ENCODE assay signal across 23 mouse cellular contexts in genomic region chr2:144791671-144792294, GRCm38 (mm10). TPM values are rescaled to one million over a fixed set of nuclear protein-coding genes. Genes with fewer than 3 reads are reported as not detected.
A peak's percentile ranks its signal among the peaks of the same experiment; 100 is the strongest.
DNase-seq lines count a peak whose midpoint lies in the region; ATAC-seq and TF ChIP-seq lines count a peak whose summit lies in the region.
"Had no signal": no experiment of that assay in that cellular context is flagged by ENCODE, and none has a peak within 500 bp of the region (broad histone marks: within the 10 kb centered on the region; RNA-seq: fewer than 3 reads in every experiment).

No protein-coding gene starts in this region.

- no peak for ATAC-seq in midbrain, embryonic 14.5 days (ENCODE audit: low FRiP score, low TSS enrichment)
- no peak for ATAC-seq in midbrain, embryonic 11.5 days (ENCODE audit: low FRiP score)
- no peak for ATAC-seq in forebrain, postnatal 0 days
- ATAC-seq: intestine, embryonic 15.5 days had no signal

- DNase-seq in midbrain, embryonic 14.5 days = peak; percentile 14
- DNase-seq in midbrain, embryonic 11.5 days (ENCODE audit: low spot score, missing footprints) = no peak
- DNase-seq in frontal cortex, adult 2 months (ENCODE audit: extremely low spot score in 1 of 2, low spot score in 1 of 2) = peak; percentile 65 to 66
- peak; percentile 66 to 85 for DNase-seq in layer of hippocampus, adult 2 months (ENCODE audit: low spot score in 2 of 2)
- peak; percentile 47 to 65 for DNase-seq in left cerebral cortex, postnatal 25 days (ENCODE audit: low spot score in 2 of 2)
- no peak for DNase-seq in forebrain, postnatal 0 days
- no peak for DNase-seq in gastrocnemius, adult 8-10 months (ENCODE audit: low spot score in 2 of 2)
- no peak for DNase-seq in adrenal gland, postnatal 36 days
- DNase-seq: adrenal gland, adult 8-10 months; cerebellum, adult 9-10 months; gastrocnemius, postnatal 14 days; heart, postnatal 36 days; lung, adult 2 months had no signal

- no peaks in the 10 kb centered on the region for H3K4me1 ChIP-seq in midbrain, embryonic 14.5 days (ENCODE audit: control insufficient read depth, insufficient read depth, low read length)
- H3K4me1 ChIP-seq in midbrain, embryonic 11.5 days (ENCODE audit: control insufficient read depth, insufficient read depth, low read length) = no peaks in the 10 kb centered on the region
- H3K4me1 ChIP-seq in forebrain, postnatal 0 days (ENCODE audit: insufficient read depth) = no peaks in the 10 kb centered on the region
- H3K4me1 ChIP-seq: forebrain, embryonic 12.5 days; heart, embryonic 12.5 days; intestine, embryonic 15.5 days had no signal

- H3K9me3 ChIP-seq in midbrain, embryonic 14.5 days (ENCODE audit: control insufficient read depth, low read length) = no peaks in the 10 kb centered on the region
- H3K9me3 ChIP-seq in midbrain, embryonic 11.5 days (ENCODE audit: control insufficient read depth, low read length) = no peaks in the 10 kb centered on the region
- H3K9me3 ChIP-seq in forebrain, postnatal 0 days (ENCODE audit: low read length) = no peaks in the 10 kb centered on the region
- H3K9me3 ChIP-seq: forebrain, embryonic 12.5 days; G1E; heart, embryonic 12.5 days; intestine, embryonic 15.5 days; kidney, embryonic 15.5 days had no signal

- no peak overlapping the region for H3K4me2 ChIP-seq in midbrain, embryonic 14.5 days (ENCODE audit: low read length)
- H3K4me2 ChIP-seq in midbrain, embryonic 11.5 days = no peak overlapping the region
- no peak overlapping the region for H3K4me2 ChIP-seq in forebrain, postnatal 0 days (ENCODE audit: low read depth)
- H3K4me2 ChIP-seq: forebrain, embryonic 12.5 days; heart, embryonic 12.5 days; intestine, embryonic 15.5 days; kidney, embryonic 15.5 days had no signal

- no peaks in the 10 kb centered on the region for H3K27me3 ChIP-seq in midbrain, embryonic 14.5 days (ENCODE audit: control insufficient read depth, insufficient read depth, low read length)
- no peaks in the 10 kb centered on the region for H3K27me3 ChIP-seq in midbrain, embryonic 11.5 days (ENCODE audit: control insufficient read depth, insufficient read depth, low read length)
- H3K27me3 ChIP-seq in forebrain, postnatal 0 days (ENCODE audit: insufficient read depth, low read length) = no peaks in the 10 kb centered on the region
- H3K27me3 ChIP-seq: forebrain, embryonic 12.5 days; heart, embryonic 12.5 days; intestine, embryonic 15.5 days; kidney, embryonic 15.5 days had no signal

- no peak for TF ChIP-seq CTCF in layer of hippocampus, adult 2 months (conservative IDR thresholded peaks at IDR 0.05)
- no peak for TF ChIP-seq CTCF in forebrain, postnatal 0 days (IDR thresholded peaks at IDR 0.05; ENCODE audit: low read depth)

- no peaks in the 10 kb centered on the region for H3K36me3 ChIP-seq in midbrain, embryonic 14.5 days (ENCODE audit: control insufficient read depth, insufficient read depth, low read length)
- no peaks in the 10 kb centered on the region for H3K36me3 ChIP-seq in midbrain, embryonic 11.5 days (ENCODE audit: control insufficient read depth, insufficient read depth, low read length)
- H3K36me3 ChIP-seq in forebrain, postnatal 0 days (ENCODE audit: insufficient read depth) = no peaks in the 10 kb centered on the region
- H3K36me3 ChIP-seq: forebrain, embryonic 12.5 days; G1E; heart, embryonic 12.5 days; intestine, embryonic 15.5 days; kidney, embryonic 15.5 days had no signal

- H3K4me3 ChIP-seq in midbrain, embryonic 14.5 days (replicated peaks; ENCODE audit: low read depth, low read length) = no peak overlapping the region
- H3K4me3 ChIP-seq in midbrain, embryonic 11.5 days (ENCODE audit: low read depth, low read length) = no peak overlapping the region
- H3K4me3 ChIP-seq in layer of hippocampus, adult 2 months = no peak overlapping the region
- H3K4me3 ChIP-seq in forebrain, postnatal 0 days (ENCODE audit: low read depth, low read length) = no peak overlapping the region
- H3K4me3 ChIP-seq: forebrain, embryonic 12.5 days; heart, embryonic 12.5 days; intestine, embryonic 15.5 days; kidney, embryonic 15.5 days had no signal

- intact Hi-C loops in left cerebral cortex, postnatal 25 days (cut with DNase I) = no loop called here

- 79% methylated on average over 14 of the region's 14 CpGs for WGBS in midbrain, embryonic 14.5 days
- WGBS in midbrain, embryonic 11.5 days = 86% methylated on average over 14 of the region's 14 CpGs
- 81% methylated on average over 14 of the region's 14 CpGs for WGBS in forebrain, postnatal 0 days

- no peak overlapping the region for H3K27ac ChIP-seq in midbrain, embryonic 14.5 days (replicated peaks; ENCODE audit: low read depth, low read length)
- H3K27ac ChIP-seq in midbrain, embryonic 11.5 days (ENCODE audit: low read depth, low read length) = no peak overlapping the region
- H3K27ac ChIP-seq in layer of hippocampus, adult 2 months = peak overlapping the region; percentile 37
- H3K27ac ChIP-seq in forebrain, postnatal 0 days (ENCODE audit: low read depth, low read length) = no peak overlapping the region
- H3K27ac ChIP-seq: forebrain, embryonic 12.5 days; intestine, embryonic 15.5 days; kidney, embryonic 15.5 days; macrophage had no signal

- no peak overlapping the region for H3K9ac ChIP-seq in midbrain, embryonic 14.5 days (replicated peaks; ENCODE audit: low read length)
- no peak overlapping the region for H3K9ac ChIP-seq in midbrain, embryonic 11.5 days (ENCODE audit: low read length)
- H3K9ac ChIP-seq in forebrain, postnatal 0 days = no peak overlapping the region
- H3K9ac ChIP-seq: forebrain, embryonic 12.5 days; heart, embryonic 12.5 days; intestine, embryonic 15.5 days; kidney, embryonic 15.5 days had no signal

RNA-seq across cellular contexts. Expression of gene Scp2d1, which starts 31.7 kb away (rescaled TPM):
- not detected in 2 replicates for polyA plus RNA-seq in midbrain, embryonic 14.5 days (2014; fragmentation: Nextera tagmentation; extraction: Ambion mirVana)
- not detected in 2 replicates for polyA plus RNA-seq in midbrain, embryonic 11.5 days (2014; fragmentation: Nextera tagmentation; extraction: Ambion mirVana)
- 0.16 TPM in 1 of 2 replicates, not detected in the other for polyA plus RNA-seq in frontal cortex, adult 2 months (2012; rRNA removed)
- not detected for total RNA-seq in layer of hippocampus, adult 2 months (2021)
- total RNA-seq in left cerebral cortex, postnatal 25 days (2021) = not detected
- total RNA-seq in forebrain, postnatal 0 days (2014; rRNA removed) = 0.43 TPM in 1 of 2 replicates, not detected in the other
- not detected in 2 replicates for polyA plus RNA-seq in forebrain, postnatal 0 days (2015; fragmentation: Nextera tagmentation; extraction: Ambion mirVana)
- total RNA-seq in gastrocnemius, adult 8-10 months (2022) = not detected
- not detected for total RNA-seq in adrenal gland, postnatal 36 days (2021)
- total RNA-seq: adrenal gland, adult 8-10 months; G1E; gastrocnemius, postnatal 14 days; heart, postnatal 36 days; layer of hippocampus, postnatal 25 days; liver, adult 2 months; neutrophil, adult 5-6 weeks had no signal
- polyA plus RNA-seq: forebrain, embryonic 12.5 days; G1E; heart, embryonic 12.5 days; intestine, embryonic 15.5 days; kidney, embryonic 15.5 days; liver, adult 2 months; lung, adult 2 months; macrophage; stomach, embryonic 14.5 days had no signal

Comparison
In these comparisons a context has a peak if more than half of its experiments do, and no peak if none do; other contexts are left out.
1. DNase-seq: peak in midbrain, embryonic 14.5 days (single experiment), frontal cortex, adult 2 months (2 of 2), layer of hippocampus, adult 2 months (2 of 2) and left cerebral cortex, postnatal 25 days (2 of 2); none in midbrain, embryonic 11.5 days (single experiment), forebrain, postnatal 0 days (single experiment), gastrocnemius, adult 8-10 months (0 of 2) and adrenal gland, postnatal 36 days (0 of 2).